Mouse (Mus musculus) intestine, postnatal 0 days (tissue): Measurements from ENCODE around the gene Gm8890. TPM values are rescaled to one million over a fixed set of nuclear protein-coding genes. Genes with fewer than 3 reads are reported as not detected.
"Not testable (repeated sequence)": the region's sequence is repeated elsewhere in the genome, so short reads cannot be mapped to it uniquely, and the experiment has no call there.

Experiments
- ATAC-seq: fragments of 200-750 bp; cut with Nextera tagmentation; 2 replicates; pipeline ENCODE4 v1.8.0; 2017; ENCODE audit warnings: mild to moderate bottlenecking, moderate TSS enrichment, moderate library complexity
- H3K27ac ChIP-seq: fragments of 300-500 bp; sonication (generic); 2 replicates; pipeline ENCODE4 v1.5.1; 2014; ENCODE audit warnings: mild to moderate bottlenecking, low read depth, low read length, moderate library complexity
- H3K27me3 ChIP-seq: fragments of 300-500 bp; sonication (generic); replicated peaks from 2 replicates; pipeline ENCODE4 v1.6.1; 2014; ENCODE audit warnings: low read length, mixed read lengths; ENCODE audit not compliant: control insufficient read depth, insufficient read depth
- H3K36me3 ChIP-seq: fragments of 300-500 bp; sonication (generic); 2 replicates; pipeline ENCODE4 v1.6.1; 2014; ENCODE audit warnings: mild to moderate bottlenecking, moderate library complexity; ENCODE audit not compliant: control insufficient read depth, insufficient read depth
- H3K4me1 ChIP-seq: fragments of 300-500 bp; sonication (generic); replicated peaks from 2 replicates; pipeline ENCODE4 v1.6.1; 2014; ENCODE audit warnings: antibody characterized with exemption, low read length, mixed read lengths; ENCODE audit not compliant: control insufficient read depth, insufficient read depth
- H3K4me2 ChIP-seq: fragments of 300-500 bp; sonication (generic); replicated peaks from 2 replicates; pipeline ENCODE4 v1.6.1; 2014; ENCODE audit warnings: low read depth, mild to moderate bottlenecking, moderate library complexity
- H3K4me3 ChIP-seq: fragments of 300-500 bp; sonication (generic); 2 replicates; pipeline ENCODE4 v1.5.1; 2014; ENCODE audit warnings: low read depth, low read length
- H3K9ac ChIP-seq: fragments of 300-500 bp; sonication (generic); 2 replicates; pipeline ENCODE4 v1.6.1; 2014; ENCODE audit warnings: mild to moderate bottlenecking, low read depth, low read length
- H3K9me3 ChIP-seq: fragments of 300-500 bp; sonication (generic); 2 replicates; pipeline ENCODE4 v1.6.1; 2016; ENCODE audit warnings: mixed run types; ENCODE audit not compliant: control insufficient read depth
- WGBS: fragments of 180-500 bp; shearing (Covaris S2); extraction: QIAGEN DNeasy Blood & Tissue Kit; methylation state at CpG from one replicate; pipeline ENCODE4 v1.1.7; 2014; 5-methylcytosine and 5-hydroxymethylcytosine counted together
- polyA plus RNA-seq: library from polyadenylated mRNA; unstranded; fragments of >200 nt; fragmentation: Nextera tagmentation; extraction: Ambion mirVana; gene quantifications from 2 replicates; pipeline ENCODE4 v1.2.1, GENCODE M21; 2015

Gm8890 gene
- not detected in 2 replicates for polyA plus RNA-seq

DNA sequence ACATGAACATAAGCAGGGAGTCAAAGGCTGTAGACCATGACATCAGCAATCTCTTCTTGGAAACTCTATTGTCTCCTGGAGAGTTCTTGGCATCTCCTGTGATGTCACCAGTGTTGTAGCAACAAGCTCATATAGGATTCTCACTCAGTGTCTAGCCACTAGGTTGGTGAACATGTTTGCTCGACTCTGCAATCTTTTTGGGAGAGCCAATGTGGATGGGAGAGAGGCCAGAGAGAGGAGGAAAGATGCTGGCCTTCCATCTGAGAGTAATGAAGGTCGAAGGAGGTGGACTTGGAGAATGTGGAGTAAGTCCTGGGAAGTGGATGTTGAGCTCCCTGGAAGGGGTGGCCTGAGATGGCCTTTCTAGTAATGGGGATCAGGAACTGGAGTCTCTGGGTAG, at the start of gene Gm8890:
Gm8890 (plus strand) TSS at position 301 of the 400 bp plus-strand sequence.
- H3K27ac ChIP-seq, H3K4me1 ChIP-seq, H3K27me3 ChIP-seq, H3K4me2 ChIP-seq, H3K36me3 ChIP-seq, ATAC-seq, H3K9ac ChIP-seq, H3K9me3 ChIP-seq, H3K4me3 ChIP-seq: not testable (repeated sequence)
- WGBS: no CpG with 5 or more reads among the region's 2 CpGs

DNA sequence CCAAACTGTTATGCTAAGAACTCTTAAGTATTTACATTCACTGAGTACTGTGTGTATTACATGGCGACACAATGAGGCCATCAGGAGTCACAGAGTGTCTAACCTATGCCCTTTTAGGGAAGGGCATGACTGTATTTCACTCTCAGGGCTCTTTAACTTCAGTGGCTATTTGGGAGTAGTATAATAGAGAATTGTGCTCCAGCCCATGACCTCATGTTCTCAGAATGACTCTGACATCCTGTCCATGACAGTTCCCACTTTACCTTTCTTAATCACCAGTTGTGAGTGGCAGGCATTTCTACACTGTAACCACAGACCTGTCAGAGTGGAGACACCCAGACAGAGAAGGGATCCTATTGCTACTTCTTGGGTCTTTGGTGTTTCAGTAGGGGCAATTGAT, 388 bp downstream of the Gm8890 start:
- H3K4me2 ChIP-seq, H3K9me3 ChIP-seq, H3K4me3 ChIP-seq, H3K27ac ChIP-seq, ATAC-seq, H3K4me1 ChIP-seq, H3K36me3 ChIP-seq, H3K27me3 ChIP-seq, H3K9ac ChIP-seq: not testable (repeated sequence)
- 50% methylated on average over 1 of the region's 1 CpGs for WGBS

Other genes starting within 250 kb of the Gm8890 start
- not detected in 2 replicates for gene Gm8879, start 128.4 kb upstream of the Gm8890 start, polyA plus RNA-seq
- gene Gm5861, start 73.0 kb upstream of the Gm8890 start, polyA plus RNA-seq: not detected in 2 replicates
- not detected in 2 replicates for gene Speer1, start 85.5 kb downstream of the Gm8890 start, polyA plus RNA-seq
- gene Gm8897, start 160.4 kb downstream of the Gm8890 start, polyA plus RNA-seq: not detected in 2 replicates
- gene Gm8906, start 246.7 kb downstream of the Gm8890 start, polyA plus RNA-seq: not detected in 2 replicates